In genomic region chr1:78218057-78218780, GRCm38 (mm10) we compare ENCODE assay signal across 11 mouse cellular contexts. TPM values are rescaled to one million over a fixed set of nuclear protein-coding genes. Genes with fewer than 3 reads are reported as not detected.
DNase-seq lines count a peak whose midpoint lies in the region; ATAC-seq and TF ChIP-seq lines count a peak whose summit lies in the region.
"Had no signal": no experiment of that assay in that cellular context is flagged by ENCODE, and none has a peak within 500 bp of the region (broad histone marks: within the 10 kb centered on the region; RNA-seq: fewer than 3 reads in every experiment).

No protein-coding gene starts in this region.

- WGBS in kidney, embryonic 14.5 days: 2% methylated on average over 19 of the region's 19 CpGs
- 4% methylated on average over 19 of the region's 19 CpGs for WGBS in hindbrain, postnatal 0 days
- 3% methylated on average over 19 of the region's 19 CpGs for WGBS in neural tube, embryonic 12.5 days

- H3K27ac ChIP-seq in kidney, embryonic 14.5 days (ENCODE audit: low read depth, low read length): no peak overlapping the region
- H3K27ac ChIP-seq in hindbrain, postnatal 0 days: no peak overlapping the region
- no peak overlapping the region for H3K27ac ChIP-seq in neural tube, embryonic 12.5 days

- peaks cover 7% of the 10 kb centered on the region; the same call in 1 of the 2 replicates for H3K4me1 ChIP-seq in kidney, embryonic 14.5 days (ENCODE audit: control insufficient read depth, insufficient read depth, low read length)
- H3K4me1 ChIP-seq in hindbrain, postnatal 0 days (ENCODE audit: insufficient read depth, low read length): peaks cover 8% of the 10 kb centered on the region; the same call in 1 of the 2 replicates
- H3K4me1 ChIP-seq in neural tube, embryonic 12.5 days: peaks cover 26% of the 10 kb centered on the region

- no peaks in the 10 kb centered on the region for H3K36me3 ChIP-seq in kidney, embryonic 14.5 days (ENCODE audit: control insufficient read depth, insufficient read depth, low read length)
- no peaks in the 10 kb centered on the region for H3K36me3 ChIP-seq in hindbrain, postnatal 0 days (ENCODE audit: insufficient read depth, low read length)
- no peaks in the 10 kb centered on the region for H3K36me3 ChIP-seq in neural tube, embryonic 12.5 days

- H3K4me3 ChIP-seq in kidney, embryonic 14.5 days (ENCODE audit: low read length): peak overlapping the region; percentile 51
- peak overlapping the region; percentile 58 for H3K4me3 ChIP-seq in hindbrain, postnatal 0 days (ENCODE audit: low read length)
- peak overlapping the region; percentile 64; the same call in 1 of the 2 replicates for H3K4me3 ChIP-seq in neural tube, embryonic 12.5 days

- H3K27me3 ChIP-seq in kidney, embryonic 14.5 days (ENCODE audit: control insufficient read depth, insufficient read depth, low read length): peaks cover 78% of the 10 kb centered on the region
- peaks cover 33% of the 10 kb centered on the region for H3K27me3 ChIP-seq in hindbrain, postnatal 0 days (ENCODE audit: insufficient read depth, low read length)
- peaks cover 63% of the 10 kb centered on the region for H3K27me3 ChIP-seq in neural tube, embryonic 12.5 days (replicated peaks)

- no peaks in the 10 kb centered on the region for H3K9me3 ChIP-seq in kidney, embryonic 14.5 days (ENCODE audit: control insufficient read depth, low read length)
- no peaks in the 10 kb centered on the region for H3K9me3 ChIP-seq in hindbrain, postnatal 0 days (ENCODE audit: low read length)
- no peaks in the 10 kb centered on the region for H3K9me3 ChIP-seq in neural tube, embryonic 12.5 days

- no peak for DNase-seq in kidney, postnatal 36 days
- peak; percentile 46 for DNase-seq in embryo, embryonic 9.5 days (ENCODE audit: extremely low spot score)
- peak; percentile 49 for DNase-seq in hindbrain, postnatal 0 days (ENCODE audit: low spot score)
- DNase-seq in spleen, postnatal 10 days (ENCODE audit: low spot score in 2 of 2): no peak
- no peak for DNase-seq in T-cell, adult 2 months (ENCODE audit: low spot score)
- DNase-seq in yolk sac, embryonic 10.5 days (ENCODE audit: low spot score): no peak
- DNase-seq: kidney, adult 2 months had no signal

- H3K9ac ChIP-seq in kidney, embryonic 14.5 days (ENCODE audit: low read depth, low read length): no peak overlapping the region
- H3K9ac ChIP-seq in hindbrain, postnatal 0 days (replicated peaks; ENCODE audit: low read length): no peak overlapping the region
- H3K9ac ChIP-seq in neural tube, embryonic 12.5 days: no peak overlapping the region

- peak overlapping the region; percentile 94; the same call in 1 of the 2 replicates for H3K4me2 ChIP-seq in kidney, embryonic 14.5 days (replicated peaks; ENCODE audit: low read depth, low read length)
- peak overlapping the region; percentile 90 for H3K4me2 ChIP-seq in hindbrain, postnatal 0 days (ENCODE audit: low read depth, low read length)
- H3K4me2 ChIP-seq in neural tube, embryonic 12.5 days (replicated peaks): peak overlapping the region; percentile 96

- peak; percentile 25; the same call in 1 of the 2 replicates for ATAC-seq in kidney, embryonic 14.5 days (ENCODE audit: low FRiP score, low TSS enrichment)
- ATAC-seq in hindbrain, postnatal 0 days: peak; percentile 21; the same call in 1 of the 2 replicates
- ATAC-seq in neural tube, embryonic 12.5 days (ENCODE audit: low FRiP score, low read depth): peak; percentile 4; the same call in 1 of the 2 replicates

- peak; percentile 27; the same call in 1 of the 2 replicates for TF ChIP-seq CTCF in hindbrain, postnatal 0 days (IDR thresholded peaks at IDR 0.05; ENCODE audit: low read depth)

RNA-seq across cellular contexts. Expression of gene Pax3, which starts 21.3 kb away (rescaled TPM):
- 0.14 TPM in 2 replicates for polyA plus RNA-seq in kidney, embryonic 14.5 days (2014; fragmentation: Nextera tagmentation; extraction: Ambion mirVana)
- total RNA-seq in hindbrain, postnatal 0 days (2014; rRNA removed): 8.0 and 11.9 TPM in 2 replicates
- polyA plus RNA-seq in hindbrain, postnatal 0 days (2015; fragmentation: Nextera tagmentation; extraction: Ambion mirVana): 14.0 and 14.5 TPM in 2 replicates
- 44.6 and 45.4 TPM in 2 replicates for polyA plus RNA-seq in neural tube, embryonic 12.5 days (2016; fragmentation: Nextera tagmentation; extraction: Ambion mirVana)
- total RNA-seq: megakaryocyte-erythroid progenitor cell, adult 5-6 weeks had no signal
- polyA plus RNA-seq: cortical plate, adult 2 months had no signal

Comparison
In these comparisons a context has a peak if more than half of its experiments do, and no peak if none do; other contexts are left out.
1. DNase-seq: peak in embryo, embryonic 9.5 days (single experiment) and hindbrain, postnatal 0 days (single experiment); none in kidney, postnatal 36 days (0 of 2), spleen, postnatal 10 days (0 of 2), T-cell, adult 2 months (single experiment) and yolk sac, embryonic 10.5 days (single experiment).
2. RNA of gene Pax3, which starts 21.3 kb away (polyA plus RNA-seq): 44.6 to 45.4 TPM in neural tube, embryonic 12.5 days and 14.0 to 14.5 TPM in hindbrain, postnatal 0 days; 0.14 TPM in kidney, embryonic 14.5 days; every median in the first group is over 10 times any median in the second.
3. Peak in every context shown above with its lines, with median percentiles within 50 percentile points of each other: ATAC-seq, H3K4me2 ChIP-seq and H3K4me3 ChIP-seq.